Mouse (Mus musculus): ENCODE measurements around the gene Dgkz.

DNA sequence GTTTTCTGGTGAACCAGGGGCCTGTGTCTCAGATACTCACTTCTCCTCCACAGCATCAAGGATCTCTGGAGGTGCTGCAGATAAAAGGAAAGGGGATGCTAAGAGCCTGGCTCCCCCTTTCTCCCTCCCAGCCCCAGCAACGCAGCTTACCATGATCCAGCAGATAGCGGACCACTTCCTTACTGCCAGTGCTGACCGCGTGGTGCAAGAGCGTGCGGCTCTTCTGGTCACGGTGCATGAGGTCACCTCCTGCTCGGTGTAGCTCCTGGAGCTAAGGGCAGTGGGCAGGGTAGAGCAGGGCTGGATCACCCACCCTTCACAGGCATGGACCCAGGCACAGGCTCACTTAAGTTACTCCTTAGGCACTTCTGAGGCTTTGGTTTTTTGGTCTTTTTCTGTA, 41.6 kb downstream of the Dgkz start:
- no peak for TF ChIP-seq POLR2A (IDR thresholded peaks at IDR 0.05; ENCODE audit: low read depth, low read length)
- TF ChIP-seq CTCF (IDR thresholded peaks at IDR 0.05; ENCODE audit: borderline replicate concordance, insufficient read depth, low read length): no peak

Data from embryonic fibroblast, embryonic 13.5 days (primary cell).